Mouse (Mus musculus): ENCODE data around the gene Slc39a11. TPM values are rescaled to one million over a fixed set of nuclear protein-coding genes. Genes with fewer than 3 reads are reported as not detected.

Slc39a11 gene
- polyA plus RNA-seq, 1 experiment from 2014 or later, result 42.2 TPM

DNA sequence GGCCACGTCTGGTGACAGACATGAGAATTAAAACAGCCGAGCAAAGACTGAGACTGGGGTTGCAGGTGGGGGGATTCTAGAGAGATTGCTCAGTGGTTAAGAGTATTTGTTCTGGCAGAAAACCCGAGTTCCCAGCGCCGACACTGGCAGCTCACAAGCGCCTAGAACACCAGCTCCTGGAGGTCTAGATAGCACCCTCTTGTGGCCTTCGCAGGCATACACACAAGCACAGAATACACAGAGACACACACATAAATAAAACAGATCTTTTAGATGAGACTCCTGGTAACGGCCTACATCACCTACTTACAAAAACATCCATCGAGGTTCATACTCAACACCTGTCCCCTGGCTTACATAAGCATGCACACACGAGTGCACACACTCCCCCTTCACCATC lies 165.8 kb downstream of the Slc39a11 start:
- no peak for ATAC-seq (replicated peaks)
- 87% methylated on average over 10 of the region's 10 CpGs for whole genome bisulfite sequencing

DNA sequence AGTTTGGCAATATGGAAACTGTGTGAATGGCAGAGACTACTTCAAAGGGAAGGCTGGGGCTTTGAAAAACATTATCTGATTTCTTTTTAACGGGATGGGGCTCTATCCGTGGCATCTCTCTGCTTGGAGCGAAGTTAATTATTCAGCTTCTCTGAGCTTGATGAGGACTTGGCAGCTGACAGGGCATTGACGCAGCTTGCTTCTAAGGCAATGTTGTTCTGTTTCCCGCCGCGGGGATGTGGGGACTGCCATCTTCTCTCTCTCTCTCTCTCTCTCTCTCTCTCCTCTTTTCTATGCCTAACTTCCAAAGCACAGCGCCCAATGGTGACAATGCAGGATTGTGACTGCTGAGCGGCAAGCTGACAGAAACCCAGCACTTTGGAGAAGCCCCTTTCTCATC lies 172.3 kb downstream of the Slc39a11 start:
- WGBS, result 22% methylated on average over 9 of the region's 9 CpGs
- Histone ChIP-seq H3K4me1 (peaks cover 25% of the 10 kb centered on the region), H3K9ac (replicated peaks) (no peak overlapping the region), H3K4me3 (no peak overlapping the region), H3K4me2 (replicated peaks) (no peak overlapping the region), H3K27ac (replicated peaks) (peak overlapping the region; percentile 83), H3K36me3 (no peaks in the 10 kb centered on the region), H3K27me3 (no peaks in the 10 kb centered on the region), H3K9me3 (no peaks in the 10 kb centered on the region)
- peak; percentile 66; the same call in 1 of the 2 replicates for ATAC-seq (replicated peaks)

More for the DNA sequence above, 165.8 kb downstream of the Slc39a11 start:
- no peak overlapping the region for H3K4me3 ChIP-seq
- H3K27ac ChIP-seq (replicated peaks), result no peak overlapping the region
- H3K4me1 ChIP-seq, result 0 out of 2 replicates have a peak, but pooled peaks cover 5% of the 10 kb centered on the region
- no peaks in the 10 kb centered on the region for H3K36me3 ChIP-seq
- no peak overlapping the region for H3K4me2 ChIP-seq (replicated peaks)
- no peak overlapping the region for H3K9ac ChIP-seq (replicated peaks)
- H3K9me3 ChIP-seq, result no peaks in the 10 kb centered on the region
- H3K27me3 ChIP-seq, result no peaks in the 10 kb centered on the region

- H3K27ac ChIP-seq (replicated peaks), result peak overlapping the region; percentile 83
- no peak overlapping the region for H3K4me2 ChIP-seq (replicated peaks)
- H3K27me3 ChIP-seq, result no peaks in the 10 kb centered on the region
- H3K36me3 ChIP-seq, result no peaks in the 10 kb centered on the region
- peaks cover 25% of the 10 kb centered on the region for H3K4me1 ChIP-seq
- ATAC-seq (replicated peaks), result peak; percentile 36; the same call in 1 of the 2 replicates
- no peak overlapping the region for H3K4me3 ChIP-seq
- no peak overlapping the region for H3K9ac ChIP-seq (replicated peaks)
- 61% methylated on average over 9 of the region's 9 CpGs for WGBS
- no peaks in the 10 kb centered on the region for H3K9me3 ChIP-seq
Observed at GRCm38 (mm10) chr11:113476720-113477119, 173.2 kb downstream of the Slc39a11 start.

DNA sequence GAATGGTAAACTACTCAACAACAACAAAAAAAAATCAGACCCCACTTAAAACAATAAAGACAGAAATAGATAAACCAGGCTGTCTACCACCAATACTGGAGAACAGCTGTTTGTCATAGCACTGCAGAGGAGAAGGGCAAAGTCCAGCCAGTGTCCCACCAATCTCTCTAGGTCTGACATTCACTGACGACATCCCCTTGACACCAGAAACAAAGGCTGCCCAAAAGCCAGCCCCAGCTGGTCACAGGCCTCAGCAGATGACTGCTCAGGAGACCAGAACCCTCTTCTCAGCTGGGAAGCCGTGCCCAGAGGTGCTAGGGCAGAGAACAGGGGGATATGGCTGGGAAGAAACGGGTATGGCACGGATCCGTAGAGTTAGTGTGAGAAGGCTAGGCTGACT lies 174.4 kb downstream of the Slc39a11 start:
- Histone ChIP-seq H3K27me3 (no peaks in the 10 kb centered on the region), H3K9ac (replicated peaks) (no peak overlapping the region), H3K4me3 (no peak overlapping the region), H3K27ac (replicated peaks) (no peak overlapping the region), H3K36me3 (no peaks in the 10 kb centered on the region), H3K4me1 (peaks cover 25% of the 10 kb centered on the region), H3K4me2 (replicated peaks) (no peak overlapping the region), H3K9me3 (no peaks in the 10 kb centered on the region)
- no peak for ATAC-seq (replicated peaks)
- WGBS, result 85% methylated on average over 5 of the region's 5 CpGs

GRCm38 (mm10) chr11:113473998-113474534 lies 175.8 kb downstream of the Slc39a11 start:
- H3K4me3 ChIP-seq, result no peak overlapping the region
- no peaks in the 10 kb centered on the region for H3K27me3 ChIP-seq
- WGBS, result 70% methylated on average over 7 of the region's 7 CpGs
- no peak for ATAC-seq (replicated peaks)
- H3K9me3 ChIP-seq, result no peaks in the 10 kb centered on the region
- peaks cover 29% of the 10 kb centered on the region for H3K4me1 ChIP-seq
- H3K27ac ChIP-seq (replicated peaks), result no peak overlapping the region
- no peak overlapping the region for H3K9ac ChIP-seq (replicated peaks)
- H3K4me2 ChIP-seq (replicated peaks), result no peak overlapping the region
- H3K36me3 ChIP-seq, result no peaks in the 10 kb centered on the region

GRCm38 (mm10) chr11:113471936-113472335 lies 177.9 kb downstream of the Slc39a11 start:
- WGBS, result 92% methylated on average over 9 of the region's 9 CpGs
- Histone ChIP-seq H3K27me3 (no peaks in the 10 kb centered on the region), H3K9me3 (no peaks in the 10 kb centered on the region), H3K4me2 (replicated peaks) (no peak overlapping the region), H3K27ac (replicated peaks) (no peak overlapping the region), H3K9ac (replicated peaks) (no peak overlapping the region), H3K4me1 (peaks cover 36% of the 10 kb centered on the region), H3K4me3 (no peak overlapping the region), H3K36me3 (no peaks in the 10 kb centered on the region)
- ATAC-seq (replicated peaks), result no peak

DNA sequence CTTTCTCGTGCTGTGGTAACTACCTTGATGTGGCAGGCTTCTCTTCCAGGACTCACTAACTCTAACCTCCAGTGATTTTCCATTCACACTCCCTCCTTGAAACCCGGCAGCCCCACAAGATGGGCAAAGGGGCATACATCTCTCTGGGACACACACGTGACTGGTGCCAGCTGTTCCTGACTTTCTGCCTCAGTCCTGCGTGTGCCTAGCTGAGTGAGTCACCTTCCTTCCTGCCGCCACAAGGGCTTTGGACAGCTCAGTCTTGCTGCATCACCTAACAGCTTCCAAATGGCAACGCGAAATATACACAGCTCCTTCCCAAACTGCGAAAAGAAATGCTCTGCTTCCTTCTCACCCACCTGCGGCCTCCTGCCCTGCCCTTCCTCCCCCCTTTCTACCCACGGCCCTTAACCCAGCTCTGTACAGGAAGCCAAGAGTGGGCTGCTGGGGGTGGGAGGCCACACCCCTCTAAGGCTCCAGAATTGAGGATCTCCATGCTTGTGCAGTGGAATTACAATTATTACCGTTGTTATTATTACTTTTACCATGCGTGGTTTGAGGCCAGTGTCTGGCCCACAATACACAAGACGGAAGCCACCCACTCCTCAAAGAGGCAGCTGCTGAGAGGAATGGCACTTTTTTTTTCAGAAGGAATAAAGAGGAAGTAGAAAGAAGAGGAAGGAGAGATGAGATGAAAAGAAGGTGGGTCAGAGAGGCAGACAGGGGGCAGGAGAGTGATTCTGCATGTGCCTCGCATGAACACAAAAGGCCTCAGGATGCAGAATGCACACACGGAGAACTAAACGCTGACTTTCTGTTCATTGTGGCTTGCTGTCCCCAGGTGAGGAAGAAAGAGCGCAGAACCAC lies 179.7 kb downstream of the Slc39a11 start:
- no peaks in the 10 kb centered on the region for H3K27me3 ChIP-seq
- no peak for ATAC-seq (replicated peaks)
- no peak overlapping the region for H3K9ac ChIP-seq (replicated peaks)
- 0 out of 2 replicates have a peak overlapping the region, but pooled peaks have one; percentile 2 for H3K27ac ChIP-seq (replicated peaks)
- no peaks in the 10 kb centered on the region for H3K36me3 ChIP-seq
- no peaks in the 10 kb centered on the region for H3K9me3 ChIP-seq
- peaks cover 31% of the 10 kb centered on the region for H3K4me1 ChIP-seq
- no peak overlapping the region for H3K4me2 ChIP-seq (replicated peaks)
- 79% methylated on average over 17 of the region's 17 CpGs for WGBS
- no peak overlapping the region for H3K4me3 ChIP-seq

DNA sequence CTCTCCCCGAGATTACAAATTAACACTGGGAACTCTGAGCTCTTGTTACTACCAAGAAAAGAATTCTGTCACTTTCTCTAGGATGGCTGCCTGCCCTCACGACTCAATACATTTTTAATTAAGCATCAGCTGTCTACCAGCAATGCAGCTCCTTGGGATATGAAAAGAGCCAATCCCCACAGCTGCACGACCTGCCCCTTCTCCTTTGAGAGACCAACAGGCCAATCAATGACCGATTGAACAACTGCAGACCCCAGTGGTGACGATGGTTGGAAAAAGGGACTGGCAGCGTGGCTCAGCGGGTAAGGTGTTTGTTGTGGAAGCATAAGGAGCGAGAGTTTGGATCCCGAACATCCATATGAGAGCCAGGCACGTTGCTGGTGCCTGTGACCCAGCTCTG lies 181.9 kb downstream of the Slc39a11 start:
- Histone ChIP-seq H3K36me3 (no peaks in the 10 kb centered on the region), H3K4me3 (no peak overlapping the region), H3K9ac (replicated peaks) (peak overlapping the region; percentile 17; the same call in 1 of the 2 replicates), H3K27ac (replicated peaks) (peak overlapping the region; percentile 94), H3K4me1 (peaks cover 23% of the 10 kb centered on the region), H3K27me3 (no peaks in the 10 kb centered on the region), H3K9me3 (no peaks in the 10 kb centered on the region), H3K4me2 (replicated peaks) (peak overlapping the region; percentile 7; the same call in 1 of the 2 replicates)
- 11% methylated on average over 10 of the region's 10 CpGs for WGBS
- peak; percentile 2; the same call in 1 of the 2 replicates for ATAC-seq (replicated peaks)

- H3K4me1 ChIP-seq, result peaks cover 23% of the 10 kb centered on the region
- H3K9me3 ChIP-seq, result no peaks in the 10 kb centered on the region
- peak overlapping the region; percentile 17; the same call in 1 of the 2 replicates for H3K9ac ChIP-seq (replicated peaks)
- H3K27ac ChIP-seq (replicated peaks), result peak overlapping the region; percentile 94
- no peak overlapping the region for H3K4me3 ChIP-seq
- H3K36me3 ChIP-seq, result no peaks in the 10 kb centered on the region
- H3K4me2 ChIP-seq (replicated peaks), result peak overlapping the region; percentile 7; the same call in 1 of the 2 replicates
- ATAC-seq (replicated peaks), result peak; percentile 93
- no peaks in the 10 kb centered on the region for H3K27me3 ChIP-seq
- WGBS, result 22% methylated on average over 12 of the region's 12 CpGs
Observed at GRCm38 (mm10) chr11:113467313-113467811, 182.5 kb downstream of the Slc39a11 start.

- Histone ChIP-seq H3K9me3 (no peaks in the 10 kb centered on the region; the same call in 1 of the 2 replicates), H3K27ac (replicated peaks) (no peak overlapping the region), H3K36me3 (no peaks in the 10 kb centered on the region), H3K27me3 (no peaks in the 10 kb centered on the region), H3K4me2 (replicated peaks) (no peak overlapping the region), H3K9ac (replicated peaks) (no peak overlapping the region), H3K4me1 (no peaks in the 10 kb centered on the region), H3K4me3 (no peak overlapping the region)
- 94% methylated on average over 2 of the region's 2 CpGs for WGBS
- ATAC-seq (replicated peaks), result no peak
Observed at GRCm38 (mm10) chr11:113460118-113460517, 189.8 kb downstream of the Slc39a11 start.

GRCm38 (mm10) chr11:113458582-113459210 lies 191.2 kb downstream of the Slc39a11 start:
- 71% methylated on average over 15 of the region's 15 CpGs for WGBS
- no peak for ATAC-seq (replicated peaks)
- Histone ChIP-seq H3K27me3 (no peaks in the 10 kb centered on the region), H3K4me1 (no peaks in the 10 kb centered on the region), H3K36me3 (no peaks in the 10 kb centered on the region), H3K9ac (replicated peaks) (no peak overlapping the region), H3K27ac (replicated peaks) (no peak overlapping the region), H3K4me2 (replicated peaks) (no peak overlapping the region), H3K9me3 (no peaks in the 10 kb centered on the region; the same call in 1 of the 2 replicates), H3K4me3 (no peak overlapping the region)

Data from forebrain, embryonic 15.5 days (tissue).